Mouse (Mus musculus): ENCODE results near the gene Hells.

GRCm38 (mm10) chr19:38913786-38914185 lies 16.9 kb upstream of the Hells start:
- no peak for TF ChIP-seq POLR2A (IDR thresholded peaks at IDR 0.05; ENCODE audit: insufficient read depth, low read length)
- no peak for TF ChIP-seq CTCF (IDR thresholded peaks at IDR 0.05; ENCODE audit: low read depth, low read length)
